Mouse (Mus musculus): ENCODE results near the gene Gng10.

DNA sequence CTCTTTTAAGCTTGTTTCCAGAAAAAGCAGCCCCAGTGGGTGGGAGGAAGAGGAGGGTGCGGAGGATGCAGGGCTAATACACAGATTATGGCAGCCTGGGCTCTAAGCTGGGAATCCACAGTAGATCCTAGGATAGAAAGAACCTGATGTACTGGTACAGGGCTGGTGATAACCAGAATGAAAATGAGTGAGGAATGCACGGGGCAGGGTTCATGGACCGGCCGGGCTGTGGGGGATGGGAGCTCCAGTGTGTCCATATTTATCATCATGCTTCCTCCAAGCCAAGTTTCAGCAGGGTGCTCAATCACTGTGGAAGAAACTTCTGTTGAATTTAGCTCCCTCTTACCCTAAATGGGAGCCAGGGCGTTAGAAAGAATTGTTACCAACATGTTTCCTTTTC is 37.8 kb upstream of the Gng10 start:
- TF ChIP-seq EP300 (optimal IDR thresholded peaks at IDR 0.05) (no peak), CTCF (IDR thresholded peaks at IDR 0.05; ENCODE audit: low read depth) (no peak)
